Mouse (Mus musculus) frontal cortex, adult (tissue): ENCODE measurements around the gene Scel.

Experiments used
- ATAC-seq: cut with Nextera tagmentation; 2 replicates; pipeline ENCODE4 v1.9.2; 2017; ENCODE audit warnings: mild to moderate bottlenecking, moderate library complexity, mixed read lengths; ENCODE audit not compliant: low TSS enrichment

Scel gene

DNA sequence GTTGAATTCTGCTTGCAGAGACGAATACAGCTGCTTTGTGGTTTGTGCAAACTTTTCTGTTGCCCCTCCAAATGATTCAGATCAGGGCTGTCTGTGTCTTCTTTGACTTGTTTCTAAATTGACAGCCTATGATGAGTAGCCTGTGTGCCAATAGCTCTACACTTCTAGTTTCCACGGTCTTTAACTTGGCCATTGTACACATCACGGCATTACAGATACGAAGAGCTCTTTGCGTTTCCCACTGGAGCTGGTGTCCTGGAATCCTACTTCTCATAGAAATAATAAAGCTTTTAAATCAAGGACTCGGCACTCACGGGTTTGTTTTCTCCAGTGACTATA lies 300 bp downstream of the Scel start:
- no peak for ATAC-seq

DNA sequence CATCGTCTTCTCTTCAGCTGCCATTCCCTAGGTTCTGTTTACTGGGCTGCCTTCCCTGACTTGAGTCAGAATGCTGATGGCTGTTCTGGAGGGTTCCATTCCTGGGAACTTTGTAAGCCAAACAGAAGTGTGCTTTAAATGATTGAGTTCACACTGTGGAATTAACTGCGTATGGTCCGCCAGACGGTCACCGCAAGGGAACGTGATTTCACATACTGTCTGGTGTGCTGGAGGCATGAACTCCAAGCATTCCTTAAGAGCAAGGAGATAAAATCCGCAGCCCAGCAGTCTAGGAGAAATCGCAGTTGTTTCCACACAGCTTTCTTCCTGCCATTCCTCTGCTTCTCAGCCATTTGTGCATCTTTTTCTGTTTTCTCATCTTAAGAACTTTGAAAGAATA lies 2.3 kb downstream of the Scel start:
- ATAC-seq = no peak

DNA sequence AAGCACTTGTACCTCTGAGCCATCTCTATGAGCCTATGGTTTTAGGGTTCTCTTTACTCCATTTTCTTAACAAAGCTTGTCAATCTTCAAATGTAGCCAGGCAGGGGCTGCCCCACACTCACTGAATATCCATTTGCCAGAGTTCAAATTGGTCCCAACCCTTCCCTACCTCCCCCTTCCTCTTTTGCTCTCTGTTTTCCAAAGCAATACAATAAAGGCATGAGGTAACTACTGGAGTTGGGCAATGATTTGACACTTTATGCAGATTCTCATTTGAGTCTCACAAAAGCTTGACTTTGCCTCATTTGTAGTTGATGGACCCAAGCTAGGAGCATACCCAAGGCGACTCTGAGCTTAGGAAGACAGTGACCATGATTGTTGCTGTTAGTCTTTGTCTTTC lies 13.1 kb downstream of the Scel start:
- ATAC-seq = no peak

DNA sequence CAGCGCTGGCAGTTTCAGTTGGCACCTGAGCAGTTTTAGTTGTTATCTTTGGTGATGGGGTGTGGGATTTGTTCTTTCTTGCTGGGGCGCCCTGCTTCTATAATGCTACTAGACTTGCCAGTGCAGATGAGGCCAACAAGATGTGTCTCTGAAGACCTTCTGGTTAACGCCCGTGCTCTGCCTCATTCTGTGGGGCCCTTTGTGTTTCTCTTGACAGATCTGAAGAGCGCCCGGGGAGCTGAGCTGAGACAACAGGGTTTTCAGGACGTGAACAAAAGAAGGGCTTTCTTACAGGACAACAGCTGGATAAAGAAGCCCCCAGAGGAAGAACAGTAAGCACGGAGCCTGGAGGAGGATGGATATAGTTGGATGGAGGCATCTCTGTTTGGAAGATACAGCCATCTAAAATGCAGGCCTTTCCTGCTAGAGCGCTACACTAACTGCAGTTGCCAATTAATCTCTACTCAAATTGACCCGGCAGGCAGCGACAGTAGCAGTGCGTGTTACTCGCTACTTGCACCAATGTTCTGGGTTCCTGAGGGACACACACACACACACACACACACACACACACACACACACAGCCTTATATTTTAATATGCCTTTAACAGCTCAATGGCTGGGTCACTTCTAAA lies 16.7 kb downstream of the Scel start:
- no peak for ATAC-seq

DNA sequence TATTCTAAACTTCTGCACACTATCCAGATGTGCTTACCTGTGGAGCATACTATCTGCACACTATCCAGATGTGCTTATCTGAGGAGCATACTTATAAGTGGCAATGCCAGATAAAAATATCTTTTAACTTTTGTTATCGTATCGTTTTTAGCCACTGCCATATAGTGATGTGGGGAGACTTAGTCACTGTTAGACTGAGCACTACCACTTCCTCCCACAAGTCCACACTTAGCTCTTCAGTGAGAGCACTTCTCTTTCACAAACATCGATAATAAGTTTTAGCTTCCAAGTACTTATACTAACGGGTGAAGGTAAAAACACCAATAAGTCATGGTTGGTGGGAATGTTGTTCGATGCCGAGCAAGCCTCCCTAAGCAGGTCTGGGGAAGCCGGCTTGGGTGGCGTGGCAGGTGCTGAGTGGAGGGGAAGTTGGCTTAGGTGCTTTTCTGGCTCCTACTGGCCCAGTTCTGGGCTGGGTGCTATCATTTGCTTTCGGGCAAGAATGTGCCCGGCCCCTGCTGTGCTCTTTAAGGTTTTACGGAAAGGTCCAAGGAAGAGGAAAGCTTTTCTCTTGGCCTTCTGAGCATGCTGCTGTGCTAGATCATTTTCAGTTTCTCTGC lies 18.7 kb downstream of the Scel start:
- ATAC-seq = peak; percentile 69

DNA sequence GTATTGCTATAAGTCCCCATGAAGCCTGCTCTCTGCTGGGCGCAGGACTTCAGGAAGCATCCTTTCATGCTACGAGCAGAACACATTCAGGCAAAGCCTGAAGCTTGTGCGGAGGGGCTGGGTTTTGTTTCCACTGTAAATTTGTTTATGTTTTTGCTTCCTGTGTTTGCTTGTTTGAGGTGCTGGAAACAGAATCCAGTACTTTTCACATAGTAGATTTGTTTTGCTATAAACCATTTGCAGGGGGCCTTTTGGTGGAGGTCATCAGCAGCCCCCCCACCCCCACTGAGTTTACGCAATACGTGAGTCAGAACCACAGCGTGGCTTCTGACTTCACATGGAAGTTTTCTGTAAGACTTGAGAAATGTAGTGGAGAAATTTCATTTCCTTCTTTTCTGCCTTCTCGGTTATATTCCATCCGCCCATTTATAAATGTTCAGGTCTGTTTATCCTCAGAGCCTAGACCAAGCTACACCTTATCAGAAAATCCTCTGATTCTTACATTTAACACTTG lies 22.4 kb downstream of the Scel start:
- no peak for ATAC-seq

DNA sequence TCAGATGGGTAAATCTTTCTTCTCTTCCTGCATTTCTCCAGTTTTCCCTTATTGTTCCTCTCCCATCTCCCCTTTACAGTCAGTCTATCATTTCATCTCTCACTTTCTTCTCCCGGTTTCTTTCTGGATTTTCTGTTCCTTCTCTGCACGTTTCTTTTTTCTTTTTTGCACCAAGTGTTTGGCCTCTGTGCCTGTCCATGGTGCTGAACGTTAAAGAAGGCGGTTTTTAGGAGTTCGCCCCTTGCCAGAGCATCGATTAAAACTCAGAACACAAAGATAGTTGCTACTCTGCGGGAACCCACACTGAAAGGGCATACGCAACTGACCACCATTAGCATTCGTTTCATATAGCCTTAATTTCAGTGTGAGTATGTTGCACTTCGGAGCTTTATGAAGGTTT lies 23.2 kb downstream of the Scel start:
- ATAC-seq = no peak

DNA sequence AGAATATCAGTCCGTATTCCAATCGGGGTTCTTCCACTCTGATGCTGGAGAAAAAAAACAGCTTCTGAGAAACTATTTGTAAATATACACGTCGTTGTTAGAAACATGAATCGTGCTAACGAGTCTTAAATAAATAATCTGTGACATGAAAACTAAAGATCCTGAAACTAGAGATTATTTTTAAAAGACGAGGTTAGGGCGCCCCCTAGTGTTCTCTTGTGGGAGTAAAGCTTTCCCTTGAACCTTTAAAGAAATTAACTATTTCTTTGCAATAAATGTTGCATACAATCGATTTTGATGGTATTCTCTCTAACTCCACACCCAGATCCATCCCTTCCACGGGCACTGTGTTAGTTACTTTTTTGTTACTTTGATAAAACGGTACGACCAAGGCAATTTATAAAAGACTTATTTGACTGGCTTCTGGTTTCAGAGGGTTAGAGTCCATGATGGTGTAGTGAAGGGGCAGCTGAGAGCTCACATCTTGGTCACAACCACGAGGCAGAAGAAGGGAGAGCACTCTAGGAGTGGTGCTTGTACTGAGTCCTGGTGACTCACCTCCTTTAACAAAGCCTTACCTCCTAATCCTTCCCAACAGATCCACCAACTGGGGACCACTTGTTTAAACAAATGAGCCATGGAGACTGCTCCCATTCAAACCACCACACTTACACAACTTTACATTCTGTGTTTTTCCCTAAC lies 24.4 kb downstream of the Scel start:
- peak; percentile 57 for ATAC-seq

DNA sequence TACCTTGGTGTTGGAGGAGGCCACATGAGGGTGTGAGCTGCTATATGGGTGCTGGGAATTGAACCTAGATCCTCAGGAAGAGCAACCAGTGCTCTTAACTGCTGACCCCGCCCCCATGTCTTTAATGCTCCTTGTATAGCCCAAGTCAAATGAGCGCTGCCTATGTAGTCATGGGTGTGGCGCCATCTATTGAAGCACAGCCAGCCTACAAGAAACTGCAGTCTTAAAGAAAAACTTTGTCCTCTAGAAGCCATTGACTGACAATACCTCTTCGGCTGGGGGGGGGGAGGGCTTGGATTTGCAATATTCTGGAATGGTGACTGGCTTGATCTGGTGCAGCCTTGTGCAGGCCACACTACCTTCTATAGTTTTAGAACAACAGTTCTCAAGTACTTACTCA lies 26.7 kb downstream of the Scel start:
- ATAC-seq = no peak

DNA sequence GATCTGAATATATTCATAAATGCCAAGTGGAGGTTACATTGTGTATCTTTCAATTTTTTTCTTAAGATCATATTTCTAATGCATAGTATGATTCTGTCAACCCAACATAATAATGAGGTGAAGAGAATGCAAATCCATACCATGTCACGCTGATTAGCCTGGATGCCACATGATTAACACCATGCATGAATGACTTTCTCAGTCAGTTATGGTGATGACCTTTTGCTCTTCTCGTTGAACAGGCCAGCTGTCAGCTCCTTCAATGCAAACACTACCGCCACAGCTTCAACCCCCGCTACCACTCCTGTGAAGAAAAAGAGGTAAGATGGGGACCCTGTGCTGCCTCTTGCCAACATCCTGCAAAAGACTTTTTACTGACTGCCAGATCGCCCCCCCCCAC lies 28.5 kb downstream of the Scel start:
- ATAC-seq = no peak

DNA sequence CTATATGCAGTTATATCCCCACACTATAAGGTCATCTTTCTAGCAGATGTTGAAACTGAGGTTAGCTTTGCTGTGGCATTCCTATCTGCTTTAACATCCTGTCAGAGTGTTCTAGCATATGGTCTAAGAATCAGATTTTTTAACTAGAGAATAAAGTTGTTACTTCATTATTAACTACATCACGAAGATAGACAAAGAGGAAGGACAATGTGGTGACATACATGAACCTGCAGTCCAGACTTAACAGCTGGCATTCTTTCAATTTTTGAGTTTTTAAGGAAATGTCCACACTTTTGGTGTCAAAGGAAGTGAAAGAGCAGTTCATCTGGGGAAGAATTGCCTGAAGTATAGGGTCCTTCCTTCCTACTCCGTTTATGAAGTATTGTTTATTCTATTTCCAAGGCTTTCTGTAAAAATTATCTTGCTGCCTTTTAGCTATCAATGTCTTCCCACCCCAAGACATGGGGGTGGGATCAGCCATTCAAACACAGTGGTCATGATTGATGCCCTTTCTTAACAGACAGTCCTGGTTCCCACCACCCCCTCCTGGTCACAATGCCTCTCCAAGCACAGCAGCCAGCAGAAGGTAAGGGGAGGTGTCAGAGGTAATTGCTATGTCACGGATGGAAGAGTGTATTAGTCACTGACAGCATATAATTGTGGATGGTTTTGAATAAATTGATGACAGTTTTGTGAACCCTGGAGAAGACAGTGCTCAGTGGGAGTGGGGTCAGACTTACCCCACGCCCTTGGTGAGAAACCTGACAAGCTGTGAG lies 30.4 kb downstream of the Scel start:
- no peak for ATAC-seq

DNA sequence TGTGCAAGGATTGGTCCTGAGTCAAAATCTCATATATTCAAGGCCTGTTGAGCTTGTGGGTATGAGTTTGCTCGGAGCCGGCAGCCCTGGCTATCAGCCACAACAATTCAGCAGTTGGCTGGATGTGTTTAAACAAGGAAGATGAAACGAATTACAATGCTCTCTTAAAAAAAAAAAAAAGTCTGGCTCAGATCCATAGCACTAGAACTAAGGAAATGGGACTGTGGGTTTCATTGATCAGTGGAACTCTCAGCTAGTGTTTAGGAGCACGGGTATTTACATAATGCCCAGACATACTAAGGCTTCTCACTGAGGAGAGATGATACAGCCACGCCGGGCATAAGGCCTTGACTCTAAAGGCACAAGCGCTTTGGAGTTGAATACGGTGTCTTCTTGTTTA lies 32.6 kb downstream of the Scel start:
- ATAC-seq = peak; percentile 48

DNA sequence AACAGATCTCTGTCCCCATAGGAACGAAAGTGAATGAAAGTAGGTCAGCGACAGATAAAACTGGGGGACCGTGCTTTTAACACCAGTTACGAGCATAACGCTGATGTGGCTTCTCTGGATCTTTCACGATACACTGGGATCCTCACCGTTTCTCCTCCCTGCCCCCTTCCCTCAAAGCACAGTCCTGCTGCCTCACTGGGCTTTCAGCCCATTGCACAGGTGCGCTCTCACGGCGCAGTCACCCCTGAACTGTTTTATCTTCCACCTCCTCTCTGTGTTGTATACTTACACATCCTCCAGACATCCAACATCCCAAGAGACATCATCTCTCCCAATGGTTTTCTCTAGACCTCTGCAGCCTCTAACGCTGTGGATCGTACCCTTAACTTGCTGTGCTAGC lies 33.1 kb downstream of the Scel start:
- ATAC-seq = peak; percentile 34

DNA sequence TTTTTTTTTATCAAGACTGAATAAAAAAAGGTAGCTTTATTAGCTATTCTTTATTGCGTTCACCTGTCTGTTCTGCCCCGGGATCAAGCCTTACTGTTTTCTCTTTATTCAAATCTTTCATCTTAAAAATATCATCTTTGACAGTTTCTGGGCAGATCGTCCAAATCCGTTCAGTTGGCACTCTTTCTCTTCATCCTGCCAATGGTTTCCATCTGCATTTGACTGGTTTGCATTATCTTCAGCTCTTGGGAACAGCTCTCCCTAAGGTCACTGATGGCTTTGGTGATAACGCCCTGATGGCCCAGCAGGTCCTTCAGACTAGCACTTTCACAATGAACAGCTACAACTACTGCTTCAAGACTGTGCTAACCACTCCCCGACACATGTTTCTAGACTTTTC lies 35.1 kb downstream of the Scel start:
- no peak for ATAC-seq

DNA sequence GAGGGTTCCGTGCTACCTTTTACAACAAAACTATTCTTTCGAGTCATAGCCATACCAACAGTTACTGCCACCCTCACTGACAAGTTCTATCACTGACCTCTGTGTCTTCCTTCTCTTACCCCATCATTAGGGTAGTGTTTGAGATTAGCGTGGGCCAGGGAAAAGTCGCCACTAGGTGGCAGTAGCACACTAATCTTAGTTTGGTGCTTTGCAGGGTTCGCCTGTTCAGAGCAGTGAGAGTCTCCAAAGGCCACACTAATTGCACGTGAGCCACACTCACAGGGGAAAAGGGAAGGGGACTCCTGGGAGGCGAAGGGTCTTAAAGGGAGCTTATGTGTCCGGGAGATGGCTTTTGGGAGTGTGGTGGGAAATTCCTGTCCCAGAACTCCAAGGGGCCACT lies 37.3 kb downstream of the Scel start:
- peak; percentile 73 for ATAC-seq

DNA sequence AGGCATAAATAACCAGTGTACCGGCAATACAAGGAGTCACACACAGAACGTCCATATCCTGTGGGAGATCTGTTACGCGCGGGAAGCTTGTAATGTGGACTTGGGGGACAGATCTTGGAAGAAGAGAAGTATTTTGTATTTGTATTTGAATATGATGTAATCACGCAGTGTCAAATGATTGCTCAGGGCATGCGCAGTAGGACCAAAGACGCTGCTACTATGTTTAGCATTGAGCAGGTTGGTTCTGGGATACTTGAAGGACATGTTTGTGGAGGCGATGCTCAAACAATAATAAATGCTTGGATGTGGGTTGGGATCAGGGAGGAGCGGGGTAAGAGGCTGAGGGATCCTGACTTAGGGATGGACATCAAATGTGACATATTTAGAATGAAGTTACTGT lies 37.8 kb downstream of the Scel start:
- peak; percentile 54 for ATAC-seq

DNA sequence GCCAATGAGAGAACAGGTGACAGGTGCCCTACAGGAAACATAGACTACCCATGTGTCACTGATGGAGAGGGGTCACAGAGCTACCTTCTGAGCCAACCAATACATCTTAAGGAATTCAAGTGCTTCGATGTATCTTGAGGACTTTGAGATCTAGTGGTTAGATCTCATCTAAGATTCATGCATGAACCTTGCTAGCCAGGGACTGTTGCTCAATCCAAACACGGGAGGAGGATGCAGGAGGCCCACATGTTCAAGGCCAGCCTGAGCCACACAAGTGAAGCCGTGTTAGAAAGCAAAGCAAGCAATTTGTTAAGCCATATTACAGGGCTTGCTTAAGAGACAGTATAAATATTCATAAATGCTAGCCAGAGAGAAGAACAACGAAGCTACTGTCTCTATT lies 38.8 kb downstream of the Scel start:
- ATAC-seq = 0 out of 2 replicates have a peak, but pooled peaks have one; percentile 1

DNA sequence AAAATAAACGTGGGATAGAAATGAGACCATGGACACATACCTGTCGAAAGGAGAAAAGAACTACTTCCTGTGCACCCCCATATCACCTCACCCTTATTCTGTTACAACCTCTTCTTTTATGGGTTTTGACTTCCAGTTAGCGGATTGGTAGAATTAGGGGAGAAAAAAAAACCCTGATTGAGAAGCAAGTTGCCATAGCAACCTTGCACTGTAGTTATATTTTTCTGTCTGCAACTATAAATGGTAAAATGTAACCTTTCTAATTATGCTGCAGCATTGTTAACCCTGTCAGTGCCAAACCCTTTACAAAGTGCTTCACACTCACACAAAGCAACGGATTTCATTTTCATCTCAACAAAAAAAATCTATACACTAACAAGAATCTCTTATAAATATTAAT lies 39.2 kb downstream of the Scel start:
- ATAC-seq = peak; percentile 60

DNA sequence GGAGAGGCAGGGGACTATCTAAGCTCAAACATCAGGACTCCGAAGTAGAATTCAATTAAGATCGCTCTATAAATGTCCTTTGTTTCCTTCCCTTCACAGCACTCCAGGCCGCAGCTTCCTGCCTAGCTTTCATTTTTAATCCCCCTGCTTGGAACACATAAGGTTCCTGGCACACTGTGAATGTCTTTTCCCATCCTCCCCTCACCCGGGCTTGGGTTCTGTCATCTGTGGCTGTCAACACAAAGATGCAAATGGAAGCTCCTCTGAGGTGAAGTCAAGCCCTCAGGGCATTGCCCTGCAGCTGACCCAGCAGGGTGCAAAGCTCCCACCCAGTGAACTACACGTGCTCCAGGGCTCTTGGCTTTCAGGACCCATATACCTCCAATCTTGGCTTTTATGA lies 43.5 kb downstream of the Scel start:
- no peak for ATAC-seq

DNA sequence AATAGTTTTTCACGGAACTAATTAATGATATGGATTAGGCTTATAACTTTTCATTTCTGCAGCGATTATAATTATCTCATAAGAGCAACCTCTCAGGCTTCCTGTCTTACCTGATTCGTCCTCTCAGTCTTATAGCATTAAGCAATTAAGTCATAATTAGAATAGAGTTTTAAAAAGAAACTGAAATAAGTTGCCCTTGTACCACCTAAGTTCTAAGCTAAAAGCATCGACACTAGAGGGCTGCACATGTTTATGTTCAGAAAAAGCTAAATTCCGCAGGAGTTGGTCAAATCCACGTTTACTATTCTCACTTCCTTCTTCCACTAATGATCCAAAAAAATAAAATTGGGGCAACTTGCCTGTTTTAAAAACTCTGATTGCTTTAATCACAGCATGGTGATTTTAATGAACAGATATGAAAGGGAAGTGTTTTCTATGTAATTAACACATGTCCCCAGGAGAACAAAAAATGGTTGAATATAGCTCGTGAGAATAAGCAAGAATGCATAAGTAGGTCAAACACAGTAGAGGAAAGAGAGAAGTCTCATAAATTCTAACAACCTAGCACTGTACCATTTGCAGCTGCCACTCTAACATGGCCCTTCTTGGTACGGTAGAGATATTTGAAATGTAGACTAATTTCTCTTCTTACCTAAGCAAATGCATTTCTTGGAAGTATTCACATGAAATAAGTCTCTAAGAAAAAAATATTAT lies 48.4 kb downstream of the Scel start:
- no peak for ATAC-seq

DNA sequence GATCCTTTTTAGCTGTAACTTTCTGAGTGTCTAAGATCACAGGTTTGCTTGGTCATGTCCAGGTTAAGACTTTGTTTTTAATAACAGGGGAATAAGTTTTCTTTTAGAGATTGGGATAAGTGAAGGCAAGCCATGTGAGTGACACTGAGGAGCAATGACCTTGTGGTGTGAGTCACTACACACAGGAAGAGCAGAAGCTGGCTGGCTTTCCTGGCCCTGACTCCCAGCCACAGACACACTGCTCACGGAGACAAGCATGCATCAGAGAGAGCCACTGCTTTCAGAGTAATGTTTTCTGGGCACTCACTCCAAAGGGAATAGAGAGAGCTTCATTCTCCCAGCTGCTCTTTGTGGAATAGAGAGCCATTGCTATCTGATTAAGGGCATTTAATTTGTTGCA lies 54.8 kb downstream of the Scel start:
- ATAC-seq = peak; percentile 34; the same call in 1 of the 2 replicates

DNA sequence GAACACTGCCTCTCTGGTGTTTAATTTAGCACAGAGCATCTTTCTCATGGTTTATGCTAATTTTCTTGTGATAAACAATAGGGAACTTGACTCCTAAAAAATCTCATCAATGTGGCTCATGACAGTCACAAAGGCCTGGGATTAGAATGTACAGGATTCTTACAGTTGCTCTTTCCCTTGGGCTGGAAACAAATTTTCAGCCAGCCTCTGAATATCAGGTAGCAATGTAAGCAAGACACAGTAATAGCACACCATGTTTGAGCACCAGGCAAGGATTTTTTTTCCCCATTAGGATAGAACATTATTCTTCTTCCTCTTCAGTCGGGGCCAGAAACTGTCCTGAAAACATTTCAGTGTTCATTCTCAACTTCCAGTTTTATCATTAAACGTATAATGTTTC lies 55.3 kb downstream of the Scel start:
- no peak for ATAC-seq
